Mouse (Mus musculus) cortical plate, adult 2 months (tissue): ENCODE data around the gene Foxi2. TPM values are rescaled to one million over a fixed set of nuclear protein-coding genes. Genes with fewer than 3 reads are reported as not detected.

Experiments
- H3K27ac ChIP-seq: fragments of 200-500 bp; 2 replicates; pipeline ENCODE4 v1.5.1; 2012; ENCODE audit warnings: low read length, control low read depth, inconsistent platforms; ENCODE audit not compliant: insufficient read depth
- H3K4me1 ChIP-seq: fragments of 200-500 bp; 2 replicates; pipeline ENCODE4 v1.6.1; 2011; ENCODE audit warnings: low read length; ENCODE audit not compliant: control insufficient read depth, insufficient read depth
- H3K4me3 ChIP-seq: fragments of 200-500 bp; 2 replicates; pipeline ENCODE4 v1.5.1; 2011; ENCODE audit warnings: mild to moderate bottlenecking, low read length, control low read depth; ENCODE audit not compliant: insufficient read depth
- CTCF ChIP-seq: fragments of 200-500 bp; IDR thresholded peaks from 2 replicates; pipeline ENCODE4 v1.5.1; 2011; ENCODE audit warnings: mild to moderate bottlenecking, control low read depth, low read length; ENCODE audit not compliant: insufficient read depth; ENCODE audit errors: extremely low read depth
- POLR2A ChIP-seq: fragments of 200-500 bp; IDR thresholded peaks from 2 replicates; pipeline ENCODE4 v1.6.1; 2011; ENCODE audit warnings: mild to moderate bottlenecking, low read length, control low read depth; ENCODE audit not compliant: insufficient read depth; ENCODE audit errors: extremely low read depth
- polyA plus RNA-seq: library from polyadenylated mRNA; depleted of rRNA; stranded (reverse); fragments of >200 nt; gene quantifications from 2 replicates; pipeline ENCODE4 v1.2.3, GENCODE M21; 2012; rRNA removed

Gene Foxi2
- polyA plus RNA-seq, 1 experiment = not detected

DNA sequence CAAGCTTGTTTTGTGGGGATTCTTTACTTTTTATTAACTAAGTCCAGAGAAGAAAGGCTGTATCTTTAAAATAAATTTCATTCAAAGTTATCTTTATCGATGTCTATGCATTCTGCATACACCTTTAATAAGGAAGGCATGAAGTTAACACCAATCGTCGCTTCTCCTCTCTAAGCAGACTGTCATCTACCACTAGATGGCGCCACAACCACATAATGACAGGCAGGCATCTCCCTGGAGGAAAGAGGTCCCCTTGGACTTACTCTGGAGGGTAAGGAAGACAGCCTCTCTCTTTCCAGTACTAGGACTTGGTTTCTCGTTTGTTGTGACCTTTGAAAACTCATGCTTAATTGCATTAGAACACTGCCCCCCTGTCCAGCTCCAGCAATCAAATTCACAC lies 6.7 kb upstream of the Foxi2 start:
- H3K4me1 ChIP-seq = no peaks in the 10 kb centered on the region
- TF ChIP-seq POLR2A = no peak
- TF ChIP-seq CTCF = peak; percentile 89
- H3K4me3 ChIP-seq = no peak overlapping the region
- no peak overlapping the region for H3K27ac ChIP-seq

DNA sequence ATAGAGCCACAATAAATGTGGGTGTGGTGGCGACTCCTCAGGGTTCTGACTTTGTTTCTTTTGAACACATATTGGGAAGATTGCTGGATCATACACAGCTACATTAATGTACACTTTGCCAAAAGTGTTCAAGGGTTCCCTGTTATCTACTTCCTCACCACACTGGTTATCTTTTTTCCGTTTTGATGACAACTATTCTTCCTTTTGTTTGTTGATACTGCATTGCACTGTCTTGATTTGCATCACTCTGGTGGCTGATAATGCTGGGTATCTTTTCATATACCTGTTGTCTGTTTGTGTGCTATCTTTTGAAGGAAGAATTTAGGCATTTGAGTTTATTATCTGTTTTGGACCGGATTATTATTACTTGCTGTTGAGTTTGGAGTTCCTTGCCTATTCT lies 3.3 kb upstream of the Foxi2 start:
- Histone ChIP-seq H3K4me3 (no peak overlapping the region), H3K4me1 (no peaks in the 10 kb centered on the region), H3K27ac (no peak overlapping the region)
- no peak for TF ChIP-seq POLR2A
- no peak for TF ChIP-seq CTCF

DNA sequence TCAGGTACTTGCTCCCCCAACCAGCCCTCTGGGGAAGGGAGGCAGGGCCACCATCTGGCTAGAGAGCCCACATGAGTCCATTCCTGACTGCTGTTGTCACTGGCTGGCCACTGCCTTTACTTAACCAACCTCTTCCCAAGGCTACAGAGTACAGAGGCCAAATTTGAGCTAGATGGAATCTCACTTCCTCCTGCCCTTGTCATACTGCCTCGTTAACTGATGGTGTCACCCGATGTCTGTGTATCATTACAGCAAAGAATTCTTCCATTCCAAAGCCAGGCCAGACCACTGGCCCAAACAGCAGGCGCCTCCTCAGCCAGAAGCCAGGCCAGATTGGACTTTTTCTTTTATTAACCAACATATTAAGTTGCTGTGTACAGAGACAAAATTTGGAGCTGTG lies 1.6 kb upstream of the Foxi2 start:
- H3K27ac ChIP-seq = no peak overlapping the region
- H3K4me3 ChIP-seq = no peak overlapping the region
- no peaks in the 10 kb centered on the region for H3K4me1 ChIP-seq
- TF ChIP-seq CTCF = 0 out of 2 replicates have a peak, but pooled peaks have one; percentile 7
- TF ChIP-seq POLR2A = no peak

DNA sequence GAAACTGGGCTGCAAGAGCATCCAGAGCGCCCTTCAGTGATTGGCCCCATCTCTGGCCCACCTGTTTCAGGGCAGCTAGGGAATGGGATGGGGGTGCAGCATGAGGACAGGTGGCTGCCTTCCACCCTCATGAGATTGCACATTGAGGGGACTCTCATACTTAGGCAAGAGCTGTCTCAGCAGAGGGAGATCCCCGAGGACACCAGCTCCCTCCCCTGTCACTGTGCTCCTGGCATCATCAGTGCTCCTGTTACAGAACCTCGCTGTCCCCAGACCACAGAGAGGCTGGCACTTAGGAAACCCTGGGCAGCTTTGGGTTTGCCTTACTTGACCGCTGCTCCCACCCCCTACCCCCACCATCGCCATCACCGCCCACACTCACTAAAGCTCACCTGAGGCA lies 2.2 kb downstream of the Foxi2 start:
- Histone ChIP-seq H3K4me3 (no peak overlapping the region), H3K4me1 (no peaks in the 10 kb centered on the region), H3K27ac (no peak overlapping the region)
- TF ChIP-seq CTCF (no peak), POLR2A (no peak)

DNA sequence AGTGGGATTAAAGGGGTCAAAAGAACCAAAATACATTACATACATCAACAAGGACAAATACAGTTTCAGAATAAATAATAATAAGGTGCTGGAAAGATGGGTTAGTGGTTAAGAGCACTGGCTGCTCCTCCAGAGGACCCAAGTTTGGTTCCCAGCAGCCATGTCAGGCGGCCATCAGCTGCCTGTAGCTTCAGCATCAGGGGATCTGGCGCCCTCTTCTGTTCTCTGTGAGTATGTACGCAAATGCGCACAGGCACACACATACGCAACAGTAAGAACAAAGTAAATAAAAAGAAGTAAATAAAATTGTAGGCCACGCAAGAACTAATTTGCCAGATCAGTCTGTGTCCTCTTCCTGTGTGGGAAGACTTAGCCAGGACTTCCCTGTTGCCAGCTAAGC lies 18.7 kb downstream of the Foxi2 start:
- Histone ChIP-seq H3K27ac (no peak overlapping the region), H3K4me1 (no peaks in the 10 kb centered on the region), H3K4me3 (no peak overlapping the region)
- TF ChIP-seq POLR2A = no peak
- TF ChIP-seq CTCF = no peak

DNA sequence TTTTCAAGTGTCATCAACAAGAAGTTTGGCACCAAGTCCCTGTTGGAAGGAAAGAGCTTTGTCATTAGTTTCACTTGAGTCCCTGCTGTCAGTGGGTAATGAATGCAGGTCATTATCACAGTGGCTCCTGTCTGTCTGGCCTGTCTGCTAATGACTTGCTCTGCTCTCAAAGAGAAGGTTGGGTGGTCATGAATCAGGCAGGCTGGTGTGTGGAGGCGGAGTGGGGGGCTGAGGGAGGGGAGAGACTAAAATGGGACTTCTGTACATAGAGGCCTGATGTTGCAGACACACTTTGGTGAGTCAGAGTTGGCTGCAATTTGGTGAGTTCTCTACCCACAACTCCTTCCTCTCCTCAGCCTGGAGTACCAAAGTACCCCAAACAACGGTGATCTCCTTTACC lies 20.8 kb downstream of the Foxi2 start:
- H3K4me1 ChIP-seq = no peaks in the 10 kb centered on the region
- TF ChIP-seq CTCF = no peak
- TF ChIP-seq POLR2A = no peak
- no peak overlapping the region for H3K27ac ChIP-seq
- H3K4me3 ChIP-seq = no peak overlapping the region

DNA sequence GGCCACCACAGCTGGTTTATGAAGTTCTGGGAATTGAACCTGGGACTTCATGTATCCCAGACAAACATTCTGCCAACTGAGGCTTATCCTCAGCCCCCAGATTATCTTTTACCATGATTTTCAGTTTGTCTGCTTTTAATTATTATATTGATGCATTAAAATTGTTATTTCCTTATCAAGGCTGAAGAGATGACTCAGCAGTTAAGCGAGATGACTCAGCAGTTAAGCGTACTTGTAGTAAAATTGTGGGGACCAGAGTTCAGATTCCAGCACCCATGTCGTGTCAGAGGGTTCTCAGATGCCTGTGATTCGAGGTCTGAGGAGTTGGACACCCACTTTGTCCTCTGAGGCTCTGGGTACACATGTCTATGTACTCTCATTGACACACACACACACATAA lies 33.8 kb downstream of the Foxi2 start:
- TF ChIP-seq POLR2A = no peak
- TF ChIP-seq CTCF = no peak
- Histone ChIP-seq H3K4me3 (no peak overlapping the region), H3K4me1 (no peaks in the 10 kb centered on the region), H3K27ac (no peak overlapping the region)

DNA sequence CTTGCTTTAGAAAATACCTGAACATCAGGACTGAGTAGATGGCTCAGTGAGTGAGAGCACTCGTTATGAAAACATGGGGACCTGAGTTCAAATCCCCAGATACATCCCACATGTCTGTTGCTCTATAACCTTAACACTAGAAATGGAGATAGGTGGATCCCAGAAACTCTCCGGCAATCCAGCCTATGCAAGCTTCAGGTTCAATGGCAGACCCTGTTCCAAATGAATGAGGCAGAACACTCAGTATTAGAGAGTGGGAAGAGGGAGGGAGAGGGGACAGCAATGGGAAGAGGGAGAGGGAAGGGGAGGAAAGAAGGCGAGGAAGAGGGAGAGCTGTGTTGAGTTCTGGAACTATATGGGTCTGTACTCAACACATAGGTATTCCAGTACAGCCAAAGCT lies 41.2 kb downstream of the Foxi2 start:
- no peak for TF ChIP-seq CTCF
- no peak for TF ChIP-seq POLR2A
- H3K4me1 ChIP-seq = peaks cover 4% of the 10 kb centered on the region; the same call in 1 of the 2 replicates

DNA sequence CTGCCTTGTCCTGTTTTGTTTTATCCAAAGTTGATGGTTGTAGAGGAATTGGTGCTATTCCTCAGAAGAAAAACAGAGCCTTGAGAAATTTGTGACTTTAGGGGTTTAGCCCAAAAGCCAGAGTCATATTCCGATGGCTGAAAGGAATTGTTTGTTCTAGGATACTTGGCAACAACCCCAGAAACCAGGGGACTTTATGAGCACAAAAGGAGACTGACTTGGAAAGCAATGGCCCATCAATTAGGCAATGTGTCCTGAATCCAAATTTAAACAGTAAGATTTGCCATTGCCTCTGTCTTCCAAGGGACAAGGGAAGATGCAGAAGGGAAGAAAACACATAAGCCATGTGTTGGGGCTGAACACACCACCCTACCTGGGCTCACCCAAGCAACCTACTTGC lies 42.3 kb downstream of the Foxi2 start:
- TF ChIP-seq CTCF (no peak), POLR2A (no peak)
- Histone ChIP-seq H3K4me1 (peaks cover 4% of the 10 kb centered on the region; the same call in 1 of the 2 replicates), H3K27ac (no peak overlapping the region), H3K4me3 (no peak overlapping the region)

More for the DNA sequence above, 41.2 kb downstream of the Foxi2 start:
- Histone ChIP-seq H3K4me3 (no peak overlapping the region), H3K27ac (no peak overlapping the region)

DNA sequence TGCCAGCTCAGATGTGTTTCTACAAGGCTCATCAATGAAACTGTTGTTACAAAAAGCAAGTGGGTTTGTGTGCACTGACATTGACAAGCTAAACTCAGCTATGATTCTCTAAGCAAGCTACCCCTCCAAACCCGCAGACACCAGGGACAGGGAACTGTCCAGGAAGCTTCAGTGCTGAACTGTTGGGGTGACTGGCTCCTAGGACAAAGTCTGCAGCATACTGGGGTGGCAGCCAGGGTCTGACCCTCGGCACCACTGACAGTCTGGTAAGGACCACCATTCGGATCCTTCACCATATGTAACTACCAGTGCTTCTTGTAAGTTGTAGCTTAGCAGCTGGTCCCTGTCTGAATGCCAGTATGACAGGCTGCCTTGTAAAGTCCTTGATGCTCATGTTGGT lies 43.6 kb downstream of the Foxi2 start:
- Histone ChIP-seq H3K27ac (no peak overlapping the region), H3K4me1 (peaks cover 4% of the 10 kb centered on the region; the same call in 1 of the 2 replicates), H3K4me3 (no peak overlapping the region)
- TF ChIP-seq POLR2A = no peak
- no peak for TF ChIP-seq CTCF

Other genes with a start within 250 kb of the Foxi2 start
- 0.13 TPM in 1 of 2 replicates, not detected in the other for gene Nps, start 151.6 kb upstream of the Foxi2 start, polyA plus RNA-seq
- gene Clrn3, start 118.3 kb downstream of the Foxi2 start, polyA plus RNA-seq = not detected in 2 replicates
- 13.3 and 15.3 TPM in 2 replicates for gene Ptpre, start 127.2 kb downstream of the Foxi2 start, polyA plus RNA-seq